Mouse (Mus musculus): ENCODE data around the gene Bcar3.
"Not testable (repeated sequence)": the region's sequence is repeated elsewhere in the genome, so short reads cannot be mapped to it uniquely, and the experiment has no call there.

Gene Bcar3

DNA sequence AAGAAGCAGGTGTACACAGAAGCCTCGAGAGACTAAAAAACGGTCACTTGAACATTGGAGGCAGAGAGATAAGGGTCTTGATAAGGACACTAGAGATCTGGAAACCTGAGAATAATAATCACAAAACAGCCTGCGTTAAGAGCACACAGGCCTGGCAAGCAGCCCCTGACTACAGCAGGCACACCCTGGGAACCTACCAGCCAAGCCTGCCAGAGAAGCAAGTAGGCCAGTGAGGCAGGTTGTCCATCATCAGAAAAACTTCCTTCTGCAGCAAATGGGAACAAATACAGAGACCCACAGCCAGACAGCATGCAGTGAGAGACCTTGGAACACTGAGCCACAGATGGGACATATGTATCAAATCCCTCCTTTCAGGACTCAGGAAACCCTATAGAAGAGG is 93.8 kb downstream of the Bcar3 start:
- no peak for DNase-seq

DNA sequence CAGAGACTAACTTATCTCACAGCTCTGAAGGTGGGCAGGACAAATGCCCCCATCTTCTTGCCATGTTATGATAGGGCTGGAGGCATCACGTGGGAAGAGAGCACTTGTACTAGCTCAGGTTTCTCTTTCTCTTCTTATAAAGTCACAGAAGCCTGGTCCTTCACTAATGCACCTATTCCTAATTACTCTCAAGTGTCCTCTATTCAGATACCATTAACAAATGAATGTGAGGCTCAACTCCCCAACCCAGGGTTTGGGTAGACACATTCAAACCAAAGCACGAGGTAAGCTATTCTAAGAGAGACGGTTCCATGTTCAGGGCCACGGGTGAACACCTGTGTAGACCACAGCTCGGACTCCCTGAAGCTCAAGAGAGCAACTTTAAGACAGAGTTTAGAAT is 96.0 kb downstream of the Bcar3 start:
- no peak for DNase-seq

DNA sequence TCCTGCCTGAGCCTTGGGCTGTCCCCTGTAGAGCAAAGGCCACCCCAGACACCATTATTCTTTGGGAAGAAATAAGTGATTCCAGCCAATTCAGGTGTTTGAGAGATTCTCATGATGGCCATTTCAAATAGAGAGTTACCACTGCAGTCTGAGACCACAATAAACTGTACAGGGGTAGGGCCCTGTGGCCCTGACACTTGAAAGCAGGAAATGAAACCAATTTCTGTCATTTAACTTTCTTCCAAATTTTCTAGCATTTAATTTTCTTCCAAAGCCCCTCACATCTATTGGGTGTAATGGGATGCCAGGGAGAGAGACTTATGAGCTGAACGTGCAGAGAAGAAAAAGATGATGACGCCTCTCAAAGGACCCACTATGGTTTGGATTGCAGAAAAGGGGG is 97.2 kb downstream of the Bcar3 start:
- no peak for DNase-seq

DNA sequence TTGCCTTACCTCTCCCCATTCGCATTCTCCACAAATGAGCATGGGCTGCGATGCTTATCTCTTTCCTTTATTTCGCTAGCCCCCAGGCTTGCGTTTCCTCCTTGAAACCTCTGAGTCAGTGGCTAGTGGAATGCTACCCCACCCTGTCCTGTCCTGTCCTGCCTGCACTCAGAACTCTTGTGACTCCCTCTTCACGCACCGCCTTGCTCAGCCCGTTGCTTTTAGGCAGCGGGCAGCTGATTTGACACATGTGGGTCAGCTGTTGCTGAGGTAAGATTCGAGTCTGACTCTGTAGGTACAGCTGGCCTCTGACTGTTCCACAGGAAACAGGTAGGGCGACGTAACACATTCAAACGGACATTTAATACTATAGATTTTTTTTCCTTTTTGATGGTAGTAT is 97.9 kb downstream of the Bcar3 start:
- DNase-seq: no peak

DNA sequence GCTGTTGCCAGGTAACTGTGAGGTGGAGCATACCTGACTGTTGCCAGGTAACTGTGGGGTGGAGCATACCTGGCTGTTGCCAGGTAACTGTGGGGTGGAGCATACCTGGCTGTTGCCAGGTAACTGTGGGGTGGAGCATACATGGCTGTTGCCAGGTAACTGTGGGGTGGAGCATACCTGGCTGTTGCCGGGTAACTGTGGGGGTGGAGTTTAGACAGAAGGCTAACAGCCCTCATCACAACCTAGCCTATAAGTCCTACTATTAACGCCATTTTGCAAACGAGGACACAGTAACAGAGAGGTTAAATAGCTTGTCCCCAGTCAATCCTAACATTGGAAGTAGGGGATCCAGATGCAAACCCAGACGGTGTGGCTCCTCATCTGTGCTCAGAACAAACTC is 99.5 kb downstream of the Bcar3 start:
- not testable (repeated sequence) for DNase-seq

DNA sequence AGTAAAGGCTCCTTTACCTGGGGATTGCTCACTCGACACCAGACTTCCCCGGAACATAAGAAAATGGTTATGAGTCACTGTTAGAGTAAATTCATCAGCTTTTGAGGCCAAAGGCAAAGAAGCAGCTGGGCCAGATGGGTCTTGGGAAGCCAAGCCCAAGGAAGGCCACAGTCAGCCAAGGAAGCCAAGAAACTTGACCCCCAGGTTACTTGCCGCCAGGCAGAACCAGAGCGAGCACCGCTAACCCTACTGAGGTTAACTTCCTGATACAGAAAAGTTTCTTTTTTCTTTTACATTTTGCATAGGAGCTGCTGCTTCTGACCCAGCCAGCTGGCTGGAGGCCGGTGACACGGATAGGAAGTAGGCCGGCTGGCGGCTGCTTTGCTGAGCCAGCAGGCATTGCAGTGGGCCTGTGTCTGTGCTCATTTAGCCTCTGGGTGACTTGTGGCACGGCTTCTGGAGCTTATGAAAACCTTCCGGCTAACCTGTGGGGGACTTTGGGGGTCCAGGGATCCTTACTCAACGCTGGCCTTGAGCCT is 100.0 kb downstream of the Bcar3 start:
- DNase-seq: no peak

DNA sequence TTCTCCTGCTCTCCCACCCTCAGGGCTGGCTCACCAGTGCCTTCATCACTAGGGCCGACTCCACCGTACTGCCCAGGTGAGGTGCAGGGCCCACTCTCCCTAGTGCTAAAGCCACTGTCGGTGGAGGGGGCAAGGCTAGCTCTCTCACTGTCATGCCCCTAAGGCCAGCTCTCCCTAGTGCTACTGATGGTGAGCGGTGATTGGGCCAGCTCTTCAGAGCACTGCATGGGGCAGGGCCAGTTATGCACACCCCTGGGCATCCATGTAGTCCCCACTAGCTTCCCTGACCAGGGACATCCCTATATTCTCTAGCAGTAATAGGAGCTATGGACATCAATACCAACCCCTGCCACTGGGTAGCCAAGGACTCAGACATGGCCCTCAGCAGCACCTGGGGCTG is 103.0 kb downstream of the Bcar3 start:
- no peak for DNase-seq

DNA sequence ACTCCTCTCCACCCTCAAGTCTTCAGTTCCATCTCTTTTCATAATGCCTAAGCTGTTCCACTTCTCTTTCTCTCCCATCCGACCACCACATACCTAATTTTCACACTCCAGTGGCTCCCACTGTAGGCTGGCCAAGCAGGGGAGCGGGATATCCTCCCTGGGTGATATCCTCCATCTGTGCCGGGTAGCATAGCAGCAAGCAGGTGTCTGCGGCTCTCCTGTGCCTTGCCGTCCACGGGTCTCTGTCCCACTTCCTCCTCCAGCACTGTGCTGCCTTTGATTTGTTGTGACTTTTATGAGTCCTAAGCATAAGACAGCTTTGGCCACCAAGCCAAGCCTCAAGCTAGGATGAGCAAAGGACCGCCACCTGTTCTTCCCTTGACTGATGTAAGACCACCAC is 103.5 kb downstream of the Bcar3 start:
- no peak for DNase-seq

DNA sequence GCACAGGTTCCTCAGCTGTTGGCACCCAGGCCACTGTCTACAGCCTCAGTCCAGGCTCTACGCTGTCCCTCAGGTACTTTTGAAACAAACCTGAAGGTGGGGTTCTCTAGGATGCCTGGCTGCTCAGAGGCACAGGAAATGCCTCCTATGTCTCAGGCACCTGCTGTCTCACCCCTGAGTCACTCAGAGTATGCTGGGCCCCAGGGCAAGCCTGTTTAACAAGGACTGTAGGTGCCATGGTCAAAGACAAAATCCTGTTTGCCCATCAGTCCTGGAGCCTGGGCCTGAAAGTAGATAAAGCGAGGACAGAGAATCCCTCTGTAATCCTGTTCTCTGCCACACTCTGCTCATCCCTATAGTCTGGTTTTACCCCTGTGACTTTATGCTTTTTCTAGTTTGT is 107.1 kb downstream of the Bcar3 start:
- no peak for DNase-seq

DNA sequence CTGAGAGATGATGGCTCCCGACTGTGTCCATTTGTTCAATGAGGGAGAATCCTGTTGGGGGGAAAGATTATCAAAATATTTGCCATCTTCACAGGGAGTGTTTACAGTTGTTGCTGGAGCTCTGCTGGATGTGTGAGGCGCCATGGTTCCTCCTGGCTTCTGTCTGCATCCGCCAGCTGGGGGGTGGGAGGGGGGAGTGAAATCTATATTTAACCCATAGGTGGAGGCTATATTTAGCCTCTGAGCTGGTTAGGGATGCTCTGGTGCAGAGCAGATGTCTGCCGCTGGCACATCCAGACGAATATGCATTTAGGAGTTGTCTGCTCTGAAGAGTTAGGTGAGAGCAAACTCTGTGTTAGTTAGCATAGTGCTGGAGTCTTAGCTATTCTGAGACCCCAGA is 108.2 kb downstream of the Bcar3 start:
- no peak for DNase-seq

DNA sequence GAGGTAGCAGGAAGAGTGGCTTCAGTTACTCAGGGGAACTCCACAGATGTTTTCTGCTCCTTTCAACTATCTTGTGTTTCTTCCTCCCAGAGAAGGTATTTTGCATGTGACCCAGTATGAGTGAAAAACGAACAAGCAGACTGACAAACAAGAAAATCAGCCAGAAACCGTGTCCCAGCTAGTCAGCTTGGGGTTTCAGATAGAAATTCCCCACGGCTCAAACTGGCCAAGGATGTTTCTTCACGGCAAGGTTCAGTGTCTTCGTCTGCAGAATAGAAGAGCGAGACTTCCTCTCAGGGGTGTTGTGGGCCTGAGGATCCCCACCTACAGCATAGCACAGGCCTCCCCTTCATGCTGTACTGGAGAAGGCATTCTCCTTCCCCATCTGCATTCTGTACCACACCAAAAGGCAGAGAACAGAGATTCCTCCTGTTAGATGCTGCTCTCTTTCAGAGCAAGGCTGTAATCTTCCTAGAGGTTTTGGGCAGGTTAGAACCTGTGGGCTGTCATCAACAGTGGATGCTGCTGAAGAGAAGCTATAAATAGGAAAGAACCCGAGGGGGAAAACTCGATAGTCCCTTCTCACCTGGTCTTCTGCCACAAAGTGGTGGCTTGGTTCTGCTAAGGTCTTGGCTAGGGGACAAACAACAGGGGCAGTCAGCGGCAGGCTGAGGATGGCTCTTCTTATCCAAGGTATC is 110.1 kb downstream of the Bcar3 start:
- no peak for DNase-seq

DNA sequence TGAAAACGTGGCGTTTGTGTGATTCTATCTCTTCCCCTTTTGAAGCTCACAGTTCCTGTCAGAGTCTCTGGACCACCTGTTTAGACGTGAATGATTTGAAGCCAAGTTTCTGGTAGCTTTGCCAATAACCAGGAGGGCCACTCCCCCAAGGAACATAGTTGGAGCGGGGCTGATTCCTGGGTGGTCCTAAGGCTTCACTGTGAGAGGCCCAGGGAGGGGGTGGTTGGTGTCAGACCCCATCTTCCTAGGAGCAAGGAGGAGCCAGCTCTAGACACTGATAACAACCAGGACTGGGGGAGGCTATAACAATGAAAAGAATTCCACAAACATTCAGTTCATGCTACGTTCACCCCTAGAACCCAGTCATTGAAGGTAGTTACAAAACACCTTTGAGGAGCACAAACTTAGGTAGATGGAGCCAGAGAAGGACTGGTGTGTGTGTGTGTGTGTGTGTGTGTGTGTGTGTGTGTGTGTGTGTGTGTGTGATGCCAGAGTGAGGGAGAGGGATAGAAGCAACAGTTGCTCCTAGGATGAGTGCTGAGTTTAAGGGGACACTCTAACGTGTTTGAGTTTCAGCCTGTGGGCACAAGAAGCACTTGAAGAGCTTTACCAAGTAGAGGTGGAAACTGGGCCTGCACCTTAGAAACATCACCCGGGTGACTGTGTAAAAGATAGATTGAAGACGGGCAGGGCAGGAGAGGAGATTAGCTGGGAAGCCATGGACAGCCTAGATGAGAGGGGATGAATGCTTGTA is 111.4 kb downstream of the Bcar3 start:
- DNase-seq: no peak

DNA sequence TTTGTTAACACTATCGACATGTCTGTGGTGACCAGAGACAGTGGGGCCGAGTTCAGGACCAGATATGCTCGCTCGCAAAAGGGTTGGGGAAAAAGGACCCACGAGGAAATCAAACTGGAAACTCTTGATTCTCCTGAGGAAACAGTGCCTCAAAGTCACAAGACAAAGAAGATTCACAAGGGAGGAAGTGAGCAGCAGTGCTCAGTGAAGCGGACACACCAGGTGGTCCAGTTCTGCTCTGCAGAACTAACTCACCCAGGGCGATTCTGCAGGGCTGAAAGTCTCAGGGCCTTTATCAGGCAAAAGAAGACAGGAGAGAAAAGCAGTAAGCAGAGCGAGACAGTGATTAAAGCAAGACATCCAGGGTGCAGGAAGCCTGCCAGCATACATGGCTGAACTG is 112.5 kb downstream of the Bcar3 start:
- DNase-seq: no peak

DNA sequence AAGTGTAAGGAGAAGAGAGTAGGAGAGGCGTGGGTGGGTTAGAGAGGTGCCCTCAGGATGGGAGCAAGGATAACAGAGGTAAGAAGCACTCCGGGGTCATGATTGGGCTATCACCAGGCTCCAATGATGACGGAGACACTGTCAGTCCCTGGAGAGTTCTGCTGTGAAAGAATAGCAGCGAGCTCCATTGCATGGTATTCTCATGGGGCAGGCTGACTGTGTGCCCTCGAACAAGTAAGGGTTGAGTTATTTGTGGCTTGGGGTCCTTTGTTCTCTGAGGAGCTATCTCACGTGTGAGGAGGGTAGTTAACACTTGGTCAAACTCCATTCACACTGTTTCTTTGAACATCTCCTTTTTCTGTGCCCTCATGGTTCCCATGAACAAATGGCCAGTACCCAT is 113.8 kb downstream of the Bcar3 start:
- DNase-seq: no peak

DNA sequence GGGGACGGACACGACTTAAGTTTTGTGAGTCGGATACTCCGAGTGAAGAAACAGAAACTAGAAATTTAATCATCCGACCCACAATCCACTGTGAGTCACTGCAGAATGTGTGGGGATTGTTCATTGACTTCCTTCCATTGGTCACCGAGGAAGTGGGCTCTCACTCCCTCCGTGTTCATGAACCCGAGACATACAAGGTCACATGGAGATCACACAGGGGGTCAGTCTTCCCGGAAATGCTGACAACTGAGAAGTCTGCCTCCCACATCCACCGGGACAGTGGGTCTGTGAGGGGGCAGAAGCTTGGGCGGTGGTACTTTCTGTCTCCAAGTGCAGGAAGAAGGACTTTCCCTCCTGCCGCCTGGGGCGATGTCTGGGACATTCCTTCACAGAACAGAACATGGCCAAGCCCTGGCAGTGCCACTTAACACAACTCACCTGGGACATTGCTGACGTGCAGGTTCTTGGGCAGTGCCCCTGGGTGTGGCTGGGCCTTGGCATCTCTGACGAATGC is 114.9 kb downstream of the Bcar3 start:
- no peak for DNase-seq

DNA sequence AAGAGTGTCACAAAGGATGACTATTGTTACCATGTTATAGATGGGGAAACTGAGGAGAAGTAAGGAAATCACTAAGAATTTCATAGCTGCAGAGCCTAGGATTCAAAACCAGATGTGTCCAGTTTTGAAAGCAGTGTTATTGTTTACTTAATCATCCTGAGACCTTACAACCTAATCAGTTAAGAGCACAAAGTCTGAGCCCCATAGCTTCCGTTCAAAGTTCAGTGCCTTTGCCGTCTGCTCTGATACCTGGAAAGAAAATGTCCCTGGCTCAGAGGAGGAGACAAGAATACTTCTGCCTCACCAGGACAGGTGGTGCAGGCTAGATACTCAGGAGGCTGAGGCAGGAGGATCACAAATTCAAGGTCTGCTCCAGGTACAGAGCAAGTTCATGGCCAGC is 117.7 kb downstream of the Bcar3 start:
- DNase-seq: no peak

DNA sequence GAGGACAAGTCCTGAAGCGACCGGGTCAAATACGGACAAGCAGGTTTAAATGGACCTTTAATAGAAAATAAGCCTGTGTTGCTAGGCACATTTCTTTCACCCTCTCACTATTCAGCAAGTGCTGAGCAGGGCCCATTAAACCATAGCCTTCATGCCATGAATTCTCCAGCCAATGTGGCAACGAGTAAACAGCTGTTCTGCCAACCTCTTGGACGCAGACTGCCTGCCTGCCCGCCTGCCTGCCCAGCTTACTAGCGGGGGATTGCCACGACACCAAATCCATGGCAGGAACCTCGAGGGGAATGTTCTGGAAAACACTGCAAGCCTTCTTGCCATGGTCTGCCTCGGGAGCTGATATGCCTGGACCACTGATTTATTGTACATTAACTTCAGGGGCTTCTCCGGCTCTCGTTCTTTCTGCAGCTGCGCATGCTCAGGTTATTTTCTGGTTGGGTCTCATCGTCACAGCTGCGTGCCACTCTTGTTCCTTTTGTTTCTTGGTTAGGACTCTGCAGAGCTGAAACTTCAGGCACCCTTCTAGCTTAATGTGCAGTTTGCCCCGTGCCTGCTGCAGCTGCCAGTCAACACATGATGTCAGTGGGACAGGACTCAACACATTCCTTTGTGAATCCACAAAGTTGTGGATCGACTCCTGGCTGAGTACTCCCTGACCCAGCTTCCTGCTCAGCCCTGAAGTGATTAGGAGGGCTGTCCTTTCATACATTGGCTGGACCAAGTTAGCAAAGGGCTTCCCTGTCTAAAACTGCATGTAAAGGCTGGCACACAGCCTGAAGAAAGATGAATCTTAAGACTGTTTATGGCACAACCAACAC is 120.0 kb downstream of the Bcar3 start:
- peak; percentile 39 for DNase-seq

DNA sequence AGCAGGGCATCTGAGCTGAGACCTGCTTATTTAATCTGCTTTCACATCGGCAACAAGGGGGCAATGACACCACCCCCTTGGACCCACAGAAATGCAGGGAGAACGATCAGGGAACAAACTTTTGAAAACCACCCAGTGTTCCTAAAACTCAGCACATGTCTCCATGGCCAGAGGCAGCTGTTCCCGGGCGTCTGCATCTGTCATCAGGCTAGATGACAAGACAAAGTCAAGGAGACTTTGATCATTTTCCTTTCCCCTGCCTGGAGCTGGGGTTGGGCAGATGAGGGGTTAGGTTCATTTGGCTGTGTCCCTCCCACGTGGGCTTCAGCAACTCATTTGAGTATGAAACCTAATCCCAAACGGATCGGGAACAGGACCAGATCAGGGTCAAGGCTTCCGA is 120.9 kb downstream of the Bcar3 start:
- no peak for DNase-seq

DNA sequence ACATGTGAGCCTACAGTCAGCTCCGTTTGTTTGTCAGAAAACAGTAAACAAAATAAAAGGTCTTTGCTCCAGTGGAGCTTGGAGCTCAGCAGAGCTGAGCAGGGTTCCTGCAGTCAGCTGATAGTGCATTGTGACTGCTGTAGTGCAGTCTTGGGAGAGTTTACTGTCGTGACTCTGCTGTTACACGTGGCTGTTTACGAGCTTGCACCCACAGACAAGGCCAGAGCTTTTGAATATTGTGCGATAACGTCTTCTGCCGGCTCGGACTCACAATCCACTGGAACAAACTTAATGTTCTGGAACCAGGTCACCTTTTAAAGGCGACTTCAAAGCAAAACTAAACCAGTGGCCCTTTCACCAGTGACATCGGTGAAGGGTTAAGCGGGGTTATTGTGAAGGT is 123.5 kb downstream of the Bcar3 start:
- no peak for DNase-seq

DNA sequence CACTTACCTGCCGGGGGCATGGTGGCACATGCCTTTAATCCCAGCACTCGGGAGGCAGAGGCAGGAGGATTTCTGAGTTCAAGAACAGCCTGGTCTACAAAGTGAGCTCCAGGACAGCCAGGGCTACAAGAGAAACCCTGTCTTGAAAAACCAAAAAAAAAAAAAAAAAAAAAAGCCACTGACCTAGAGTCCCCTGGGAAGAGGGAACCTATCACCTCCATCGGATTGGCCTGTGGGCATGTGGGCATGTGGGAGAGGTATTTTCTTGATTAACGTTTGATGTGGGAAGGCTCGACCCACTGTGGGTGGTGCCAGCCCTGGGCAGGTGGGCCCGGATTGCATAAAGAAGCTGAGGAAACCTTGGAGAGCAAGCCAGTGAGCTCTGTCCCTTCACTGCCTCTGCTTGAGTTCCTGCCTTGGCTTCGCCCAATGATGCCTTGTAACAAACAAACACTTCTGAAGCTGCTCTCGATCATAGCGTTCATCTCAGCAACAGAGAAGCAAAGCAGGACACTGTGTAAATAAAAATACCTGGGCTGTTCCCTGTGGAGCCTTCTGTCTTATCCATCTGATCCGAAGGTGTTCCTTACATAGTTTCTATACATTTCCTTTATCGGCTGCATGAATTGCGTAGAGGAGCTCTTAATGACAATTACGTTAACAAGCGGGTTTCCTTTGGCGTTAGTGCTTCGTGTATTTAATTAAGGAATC is 124.8 kb downstream of the Bcar3 start:
- no peak for DNase-seq

DNA sequence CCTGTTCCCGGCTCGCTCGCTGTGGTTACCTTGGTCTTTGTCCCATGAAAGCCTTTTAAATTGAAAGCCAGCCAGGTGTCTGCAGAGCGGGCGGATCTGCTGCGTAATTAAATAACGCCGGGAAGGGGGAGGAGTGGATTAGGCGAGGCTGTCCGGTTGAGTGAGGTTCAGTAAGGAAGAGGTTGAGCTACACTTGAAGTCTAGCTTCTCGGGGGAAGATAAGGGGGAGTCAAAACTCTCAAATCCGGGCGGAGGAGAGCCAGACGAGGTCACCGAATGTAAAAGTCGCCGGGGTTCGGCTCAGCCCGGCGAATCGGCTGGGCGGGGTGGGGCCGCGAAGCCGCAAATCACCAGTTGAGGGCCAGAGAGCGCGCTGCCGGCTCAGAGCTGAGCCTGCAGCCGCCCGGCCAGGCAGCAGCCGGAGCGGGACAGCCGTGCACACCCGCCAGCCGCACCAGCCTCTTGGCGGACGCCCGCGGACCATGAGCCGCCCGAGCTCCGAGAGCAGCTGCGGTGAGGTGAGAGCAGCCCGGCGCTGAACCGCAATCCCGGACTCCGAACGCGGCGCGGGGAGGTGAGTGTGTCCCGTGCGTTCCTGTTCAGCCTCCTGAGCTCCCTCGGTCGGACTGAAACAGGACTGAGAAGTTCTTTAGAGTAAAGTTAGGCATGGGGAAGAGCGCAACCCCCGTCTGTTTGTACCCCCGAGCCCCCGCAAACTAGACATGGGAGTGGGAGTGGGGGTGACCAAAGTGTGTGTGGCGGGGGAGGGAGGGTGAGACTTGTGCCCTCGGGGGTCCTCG is 125.9 kb downstream of the Bcar3 start:
- peak; percentile 25 for DNase-seq

DNA sequence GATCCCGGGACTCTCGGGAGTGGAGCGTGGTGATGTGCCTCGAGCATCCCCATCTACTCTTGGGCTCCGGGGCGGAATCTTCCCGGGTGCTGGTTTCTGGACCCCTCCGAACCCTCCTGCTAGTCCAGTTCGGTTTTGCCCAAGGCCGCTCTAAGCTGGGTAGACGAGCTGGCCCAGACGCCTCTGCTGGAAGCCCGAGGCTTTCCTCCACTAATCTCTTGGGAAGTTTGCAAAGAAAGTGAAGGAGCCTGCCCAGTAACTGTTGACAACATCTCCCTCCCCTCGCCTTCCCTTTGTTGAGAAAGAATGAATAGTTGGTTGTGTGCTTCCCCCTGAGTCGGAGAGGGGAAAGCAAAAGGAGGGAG is 126.5 kb downstream of the Bcar3 start:
- peak; percentile 4 for DNase-seq
